ENCODE assay signal across 14 mouse cellular contexts in genomic region chr5:122972116-122972515, GRCm38 (mm10). TPM values are rescaled to one million over a fixed set of nuclear protein-coding genes. Genes with fewer than 3 reads are reported as not detected.
DNase-seq lines count a peak whose midpoint lies in the region; ATAC-seq and TF ChIP-seq lines count a peak whose summit lies in the region.
"Had no signal": no experiment of that assay in that cellular context is flagged by ENCODE, and none has a peak within 500 bp of the region (broad histone marks: within the 10 kb centered on the region; RNA-seq: fewer than 3 reads in every experiment).

No protein-coding gene starts in this region.

- TF ChIP-seq CTCF in gastrocnemius, adult 2 months (IDR thresholded peaks at IDR 0.05) = no peak
- no peak for TF ChIP-seq CTCF in forebrain, postnatal 0 days (IDR thresholded peaks at IDR 0.05; ENCODE audit: low read depth)

- peak; percentile 44 for DNase-seq in gastrocnemius, adult 2 months
- DNase-seq in gastrocnemius, adult 8-10 months (ENCODE audit: low spot score in 2 of 2) = no peak
- DNase-seq in neural tube, embryonic 10.5 days (ENCODE audit: extremely low spot score, low spot score) = no peak
- peak; percentile 83 for DNase-seq in forebrain, postnatal 0 days
- DNase-seq in right cerebral cortex, postnatal 4 days = peak; percentile 63
- DNase-seq in adrenal gland, postnatal 36 days = no peak
- DNase-seq: adrenal gland, postnatal 10 days; heart, adult 11 months; heart, postnatal 14 days; kidney, adult 9 months; lung, adult 18-20 months had no signal

- intact Hi-C loops in gastrocnemius, adult 2 months (cut with DNase I) = no loop called here

- 51% methylated on average over 9 of the region's 9 CpGs for WGBS in neural tube, embryonic 14.5 days
- 26% methylated on average over 9 of the region's 9 CpGs for WGBS in forebrain, postnatal 0 days

- no peaks in the 10 kb centered on the region for H3K4me1 ChIP-seq in neural tube, embryonic 14.5 days (ENCODE audit: control insufficient read depth, insufficient read depth, low read length)
- no peaks in the 10 kb centered on the region for H3K4me1 ChIP-seq in forebrain, postnatal 0 days (ENCODE audit: insufficient read depth)

- no peaks in the 10 kb centered on the region for H3K27me3 ChIP-seq in neural tube, embryonic 14.5 days (ENCODE audit: control insufficient read depth, insufficient read depth, low read length)
- no peaks in the 10 kb centered on the region for H3K27me3 ChIP-seq in forebrain, postnatal 0 days (ENCODE audit: insufficient read depth, low read length)
- H3K27me3 ChIP-seq: megakaryocyte, embryonic 14.5 days had no signal

- H3K4me3 ChIP-seq in gastrocnemius, adult 2 months = no peak overlapping the region
- H3K4me3 ChIP-seq in neural tube, embryonic 14.5 days (ENCODE audit: low read depth, low read length) = no peak overlapping the region
- H3K4me3 ChIP-seq in forebrain, postnatal 0 days (ENCODE audit: low read depth, low read length) = no peak overlapping the region

- H3K27ac ChIP-seq in gastrocnemius, adult 2 months = no peak overlapping the region
- 0 out of 2 replicates have a peak overlapping the region, but pooled peaks have one; percentile 22 for H3K27ac ChIP-seq in neural tube, embryonic 14.5 days (ENCODE audit: low read depth, low read length)
- H3K27ac ChIP-seq in forebrain, postnatal 0 days (ENCODE audit: low read depth, low read length) = peak overlapping the region; percentile 73

- H3K9ac ChIP-seq in neural tube, embryonic 14.5 days (replicated peaks; ENCODE audit: low read depth, low read length) = no peak overlapping the region
- no peak overlapping the region for H3K9ac ChIP-seq in forebrain, postnatal 0 days

- H3K36me3 ChIP-seq in neural tube, embryonic 14.5 days (ENCODE audit: control insufficient read depth, insufficient read depth, low read length) = no peaks in the 10 kb centered on the region
- no peaks in the 10 kb centered on the region for H3K36me3 ChIP-seq in forebrain, postnatal 0 days (ENCODE audit: insufficient read depth)

- no peak overlapping the region for H3K4me2 ChIP-seq in neural tube, embryonic 14.5 days (ENCODE audit: low read depth, low read length)
- no peak overlapping the region for H3K4me2 ChIP-seq in forebrain, postnatal 0 days (ENCODE audit: low read depth)

- no peaks in the 10 kb centered on the region for H3K9me3 ChIP-seq in neural tube, embryonic 14.5 days (ENCODE audit: control insufficient read depth, low read length)
- no peaks in the 10 kb centered on the region for H3K9me3 ChIP-seq in forebrain, postnatal 0 days (ENCODE audit: low read length)
- H3K9me3 ChIP-seq: megakaryocyte, embryonic 14.5 days had no signal

- ATAC-seq in neural tube, embryonic 14.5 days (ENCODE audit: low read depth) = no peak
- ATAC-seq in forebrain, postnatal 0 days = peak; percentile 54; the same call in 1 of the 2 replicates
- no peak for ATAC-seq in granulocyte monocyte progenitor cell, adult 5-6 weeks (replicated peaks; ENCODE audit: poor library complexity, severe bottlenecking)

RNA-seq across cellular contexts. Expression of gene Kdm2b, which starts 17.5 kb away (rescaled TPM):
- total RNA-seq in gastrocnemius, adult 2 months (2021) = 10 to 100 TPM; 11.5 to 13.3 TPM
- 10 to 100 TPM; 11.1 to 15.6 (median 13.1) TPM for total RNA-seq in gastrocnemius, adult 8-10 months (2022)
- polyA plus RNA-seq in neural tube, embryonic 14.5 days (2014; fragmentation: Nextera tagmentation; extraction: Ambion mirVana) = 82.7 and 92.6 TPM in 2 replicates
- total RNA-seq in forebrain, postnatal 0 days (2014; rRNA removed) = 127 and 158 TPM in 2 replicates
- polyA plus RNA-seq in forebrain, postnatal 0 days (2015; fragmentation: Nextera tagmentation; extraction: Ambion mirVana) = 84.6 and 91.7 TPM in 2 replicates
- 10 to 100 TPM; 13.4 to 14.7 TPM for total RNA-seq in adrenal gland, postnatal 36 days (2021)
- 42.8 and 63.5 TPM in 2 replicates for total RNA-seq in granulocyte monocyte progenitor cell, adult 5-6 weeks (2014; fragmentation: Nextera tagmentation)
- total RNA-seq in granulocyte monocyte progenitor cell, adult 5-6 weeks (2017) = 54.8 and 58.7 TPM in 2 replicates

RNA-seq across cellular contexts. Expression of gene Orai1, which starts 42.8 kb away (rescaled TPM):
- 10 to 100 TPM; 32.1 to 38.7 TPM for total RNA-seq in gastrocnemius, adult 2 months (2021)
- total RNA-seq in gastrocnemius, adult 8-10 months (2022) = 10 to 100 TPM; 27.8 to 35.0 (median 29.8) TPM
- 13.0 and 17.3 TPM in 2 replicates for polyA plus RNA-seq in neural tube, embryonic 14.5 days (2014; fragmentation: Nextera tagmentation; extraction: Ambion mirVana)
- total RNA-seq in forebrain, postnatal 0 days (2014; rRNA removed) = 13.8 and 19.4 TPM in 2 replicates
- polyA plus RNA-seq in forebrain, postnatal 0 days (2015; fragmentation: Nextera tagmentation; extraction: Ambion mirVana) = 10.7 and 14.4 TPM in 2 replicates
- 10 to 100 TPM in 1 of 2 experiments, 1 to 10 TPM in 1; 9.2 to 12.3 TPM for total RNA-seq in adrenal gland, postnatal 36 days (2021)
- 40.9 and 43.8 TPM in 2 replicates for total RNA-seq in granulocyte monocyte progenitor cell, adult 5-6 weeks (2014; fragmentation: Nextera tagmentation)
- total RNA-seq in granulocyte monocyte progenitor cell, adult 5-6 weeks (2017) = 15.6 and 22.4 TPM in 2 replicates

Comparison
In these comparisons a context has a peak if more than half of its experiments do, and no peak if none do; other contexts are left out.
1. DNase-seq: peak in gastrocnemius, adult 2 months (single experiment), forebrain, postnatal 0 days (single experiment) and right cerebral cortex, postnatal 4 days (single experiment); none in gastrocnemius, adult 8-10 months (0 of 2), neural tube, embryonic 10.5 days (single experiment) and adrenal gland, postnatal 36 days (0 of 2).